Mouse (Mus musculus) E14TG2a.4 (cell line): ENCODE data around the gene Gm7029.
"Not testable (repeated sequence)": the region's sequence is repeated elsewhere in the genome, so short reads cannot be mapped to it uniquely, and the experiment has no call there.

ENCODE experiments used
- CTCF ChIP-seq: conservative IDR thresholded peaks from 2 replicates; pipeline ENCODE4 v1.5.1; 2014; ENCODE audit warnings: low read length
- NANOG ChIP-seq: IDR thresholded peaks from 2 replicates; pipeline ENCODE4 v1.6.1; 2014; ENCODE audit warnings: borderline replicate concordance, low read length, mixed read lengths
- POU5F1 ChIP-seq: IDR thresholded peaks from 2 replicates; pipeline ENCODE4 v1.6.1; 2014; ENCODE audit warnings: low read length, borderline replicate concordance

DNA sequence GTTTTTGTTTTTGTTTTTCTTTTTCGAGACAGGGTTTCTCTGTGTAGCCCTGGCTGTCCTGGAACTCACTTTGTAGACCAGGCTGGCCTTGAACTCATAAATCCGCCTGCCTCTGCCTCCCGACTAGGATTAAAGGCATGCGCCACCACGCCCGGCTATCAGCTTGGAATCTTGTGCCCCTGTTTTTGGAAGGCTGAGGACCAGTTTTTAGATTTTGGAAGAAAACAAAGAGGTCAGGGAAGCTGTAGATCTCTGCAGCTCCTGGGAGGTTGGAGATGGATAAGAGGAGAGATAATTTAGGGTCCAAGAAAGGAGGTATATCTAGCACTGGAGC, 48.7 kb upstream of the Gm7029 start:
- TF ChIP-seq CTCF, NANOG, POU5F1: not testable (repeated sequence)
